Comparison of ENCODE assay signal across 16 mouse cellular contexts in the genomic region with DNA sequence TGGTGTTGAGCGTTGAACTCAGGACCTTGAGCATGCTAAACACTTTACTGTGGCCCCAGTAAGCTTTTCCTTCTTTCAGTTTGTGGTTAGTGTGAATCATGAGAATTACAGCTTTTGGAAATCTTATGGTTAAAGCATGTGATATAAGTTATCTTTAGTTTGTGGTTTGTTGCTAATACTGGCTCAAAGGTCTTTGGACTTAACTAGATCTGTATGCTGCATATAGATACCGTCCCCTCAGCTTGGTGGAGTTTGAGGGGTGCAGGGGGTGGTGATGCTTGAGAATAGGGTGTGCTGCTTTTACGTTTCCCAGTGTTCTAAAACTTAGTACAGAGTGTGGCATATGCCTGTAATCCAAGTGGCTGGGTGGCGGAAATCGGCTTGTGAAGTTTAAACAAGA. TPM values are rescaled to one million over a fixed set of nuclear protein-coding genes. Genes with fewer than 3 reads are reported as not detected.
A peak's percentile ranks its signal among the peaks of the same experiment; 100 is the strongest.
DNase-seq lines count a peak whose midpoint lies in the region; ATAC-seq and TF ChIP-seq lines count a peak whose summit lies in the region.
"Had no signal": no experiment of that assay in that cellular context is flagged by ENCODE, and none has a peak within 500 bp of the region (broad histone marks: within the 10 kb centered on the region; RNA-seq: fewer than 3 reads in every experiment).

No protein-coding gene starts in this region.

- H3K4me2 ChIP-seq in liver, embryonic 15.5 days, result peak overlapping the region; percentile 81

- peak overlapping the region; percentile 47; the same call in 1 of the 2 replicates for H3K27ac ChIP-seq in heart, embryonic 10.5 days
- no peak overlapping the region for H3K27ac ChIP-seq in testis, adult 2 months (ENCODE audit: control insufficient read depth, insufficient read depth, low read depth, low read length)
- H3K27ac ChIP-seq in liver, embryonic 15.5 days (replicated peaks), result peak overlapping the region; percentile 98
- H3K27ac ChIP-seq: embryonic facial prominence, embryonic 13.5 days; lung, embryonic 15.5 days had no signal

- 0 out of 2 replicates have a peak, but pooled peaks have one; percentile 11 for ATAC-seq in liver, embryonic 15.5 days (ENCODE audit: insufficient read depth)
- no peak for ATAC-seq in CD4-positive, CD25-positive, alpha-beta regulatory T cell, adult 4 months
- ATAC-seq: forebrain, embryonic 16.5 days; hindbrain, embryonic 16.5 days had no signal

- peaks cover 15% of the 10 kb centered on the region for H3K36me3 ChIP-seq in heart, embryonic 10.5 days
- H3K36me3 ChIP-seq in testis, adult 2 months (ENCODE audit: control insufficient read depth, insufficient read depth, low read length), result no peaks in the 10 kb centered on the region
- H3K36me3 ChIP-seq in liver, embryonic 15.5 days (replicated peaks), result peaks cover 31% of the 10 kb centered on the region

- H3K9me3 ChIP-seq in heart, embryonic 10.5 days, result no peaks in the 10 kb centered on the region
- H3K9me3 ChIP-seq in liver, embryonic 15.5 days (replicated peaks), result no peaks in the 10 kb centered on the region
- H3K9me3 ChIP-seq: embryonic facial prominence, embryonic 13.5 days; lung, embryonic 15.5 days had no signal

- no peak for TF ChIP-seq CTCF in testis, adult 2 months (IDR thresholded peaks at IDR 0.05; ENCODE audit: control insufficient read depth, insufficient read depth, insufficient replicate concordance, low read depth, low read length)

- TF ChIP-seq POLR2A in testis, adult 2 months (IDR thresholded peaks at IDR 0.05; ENCODE audit: control insufficient read depth, low read depth, low read length), result no peak

- peak overlapping the region; percentile 69 for H3K9ac ChIP-seq in liver, embryonic 15.5 days
- H3K9ac ChIP-seq: embryonic facial prominence, embryonic 13.5 days; lung, embryonic 15.5 days had no signal

- intact Hi-C loops in heart, postnatal 10 days (cut with DNase I), result no loop called here

- no peaks in the 10 kb centered on the region for H3K27me3 ChIP-seq in heart, embryonic 10.5 days (ENCODE audit: insufficient read depth, poor library complexity, severe bottlenecking)
- H3K27me3 ChIP-seq in testis, adult 2 months (ENCODE audit: control insufficient read depth, insufficient read depth, low read length), result no peaks in the 10 kb centered on the region
- H3K27me3 ChIP-seq in liver, embryonic 15.5 days, result no peaks in the 10 kb centered on the region
- H3K27me3 ChIP-seq: embryonic facial prominence, embryonic 13.5 days; lung, embryonic 15.5 days had no signal

- peak overlapping the region; percentile 74 for H3K4me3 ChIP-seq in heart, embryonic 10.5 days
- peak overlapping the region; percentile 56; the same call in 1 of the 2 replicates for H3K4me3 ChIP-seq in testis, adult 2 months (ENCODE audit: control insufficient read depth, low read depth, low read length)
- peak overlapping the region; percentile 70 for H3K4me3 ChIP-seq in liver, embryonic 15.5 days (replicated peaks)
- H3K4me3 ChIP-seq: embryonic facial prominence, embryonic 13.5 days; lung, embryonic 15.5 days had no signal

- no peak for DNase-seq in heart, embryonic 10.5 days (ENCODE audit: low spot score)
- no peak for DNase-seq in heart, postnatal 10 days
- DNase-seq in testis, postnatal 10 days (ENCODE audit: low spot score), result no peak
- DNase-seq in adrenal gland, postnatal 4 days (ENCODE audit: low spot score in 2 of 2), result no peak
- no peak for DNase-seq in kidney, adult 18-20 months
- DNase-seq: adrenal gland, postnatal 14 days; cerebellum, adult 9-10 months; gastrocnemius, postnatal 25 days had no signal

- WGBS in heart, embryonic 10.5 days, result 83% methylated on average over 5 of the region's 5 CpGs
- WGBS in liver, embryonic 15.5 days (ENCODE audit: insufficient replicate concordance), result 23% methylated on average over 5 of the region's 5 CpGs

- H3K4me1 ChIP-seq in heart, embryonic 10.5 days, result peaks cover 27% of the 10 kb centered on the region
- H3K4me1 ChIP-seq in testis, adult 2 months (ENCODE audit: control insufficient read depth, insufficient read depth, low read length), result peaks cover 2% of the 10 kb centered on the region; the same call in 1 of the 2 replicates
- H3K4me1 ChIP-seq in liver, embryonic 15.5 days (replicated peaks), result peaks cover 82% of the 10 kb centered on the region

RNA-seq across cellular contexts. Expression of a gene that starts 7.7 kb away (rescaled TPM):
- 102 and 112 TPM in 2 replicates for polyA plus RNA-seq in heart, embryonic 10.5 days (2016; fragmentation: Nextera tagmentation; extraction: Ambion mirVana)
- 100 to 1,000 TPM; 112 to 129 TPM for total RNA-seq in heart, postnatal 10 days (2021)
- 89.1 and 103 TPM in 2 replicates for polyA plus RNA-seq in testis, adult 2 months (2012; rRNA removed)
- polyA plus RNA-seq in liver, embryonic 15.5 days (2015; fragmentation: Nextera tagmentation; extraction: Ambion mirVana), result 332 and 365 TPM in 2 replicates
- total RNA-seq in adrenal gland, postnatal 4 days (2021), result 100 to 1,000 TPM; 157 to 162 TPM
- polyA plus RNA-seq in CD4-positive, CD25-positive, alpha-beta regulatory T cell, adult 4 months (2017; shearing (Covaris generic)), result 10 to 100 TPM; 92.5 to 95.7 TPM

RNA-seq across cellular contexts. Expression of a gene that starts 25.5 kb away (rescaled TPM):
- polyA plus RNA-seq in heart, embryonic 10.5 days (2016; fragmentation: Nextera tagmentation; extraction: Ambion mirVana), result not detected in 2 replicates
- total RNA-seq in heart, postnatal 10 days (2021), result not detected
- not detected in 2 replicates for polyA plus RNA-seq in testis, adult 2 months (2012; rRNA removed)
- 0.30 and 0.31 TPM in 2 replicates for polyA plus RNA-seq in liver, embryonic 15.5 days (2015; fragmentation: Nextera tagmentation; extraction: Ambion mirVana)
- not detected for total RNA-seq in adrenal gland, postnatal 4 days (2021)
- not detected for polyA plus RNA-seq in CD4-positive, CD25-positive, alpha-beta regulatory T cell, adult 4 months (2017; shearing (Covaris generic))
- total RNA-seq: adrenal gland, postnatal 14 days; gastrocnemius, postnatal 25 days; left cerebral cortex, postnatal 14 days had no signal
- polyA plus RNA-seq: embryonic facial prominence, embryonic 13.5 days; forebrain, embryonic 16.5 days; hindbrain, embryonic 16.5 days; lung, embryonic 15.5 days had no signal

RNA-seq across cellular contexts. Expression of a gene that starts 34.4 kb away (rescaled TPM):
- 370 and 414 TPM in 2 replicates for polyA plus RNA-seq in heart, embryonic 10.5 days (2016; fragmentation: Nextera tagmentation; extraction: Ambion mirVana)
- 100 to 1,000 TPM; 159 to 184 TPM for total RNA-seq in heart, postnatal 10 days (2021)
- polyA plus RNA-seq in testis, adult 2 months (2012; rRNA removed), result 146 and 154 TPM in 2 replicates
- polyA plus RNA-seq in liver, embryonic 15.5 days (2015; fragmentation: Nextera tagmentation; extraction: Ambion mirVana), result 159 and 163 TPM in 2 replicates
- total RNA-seq in adrenal gland, postnatal 4 days (2021), result 100 to 1,000 TPM; 108 to 118 TPM
- 100 to 1,000 TPM; 117 to 118 TPM for polyA plus RNA-seq in CD4-positive, CD25-positive, alpha-beta regulatory T cell, adult 4 months (2017; shearing (Covaris generic))

RNA-seq across cellular contexts. Expression of a gene that starts 34.4 kb away (rescaled TPM):
- polyA plus RNA-seq in heart, embryonic 10.5 days (2016; fragmentation: Nextera tagmentation; extraction: Ambion mirVana), result 32.7 and 35.3 TPM in 2 replicates
- total RNA-seq in heart, postnatal 10 days (2021), result 10 to 100 TPM; 24.3 to 29.6 TPM
- polyA plus RNA-seq in testis, adult 2 months (2012; rRNA removed), result 6.5 and 7.6 TPM in 2 replicates
- polyA plus RNA-seq in liver, embryonic 15.5 days (2015; fragmentation: Nextera tagmentation; extraction: Ambion mirVana), result 13.0 and 13.1 TPM in 2 replicates
- total RNA-seq in adrenal gland, postnatal 4 days (2021), result 10 to 100 TPM; 70.2 to 80.9 TPM
- polyA plus RNA-seq in CD4-positive, CD25-positive, alpha-beta regulatory T cell, adult 4 months (2017; shearing (Covaris generic)), result 10 to 100 TPM; 18.5 to 21.5 TPM
